Mouse (Mus musculus) midbrain, embryonic 12.5 days (tissue): Measurements from ENCODE around the gene Tmem266. TPM values are rescaled to one million over a fixed set of nuclear protein-coding genes. Genes with fewer than 3 reads are reported as not detected.

Experiments used
- ATAC-seq: fragments of 200-750 bp; cut with Nextera tagmentation; 2 replicates; pipeline ENCODE4 v1.8.0; 2017; ENCODE audit warnings: low read depth, moderate TSS enrichment, moderate library complexity; ENCODE audit not compliant: low FRiP score
- H3K27ac ChIP-seq: fragments of 300-500 bp; sonication (generic); replicated peaks from 2 replicates; pipeline ENCODE4 v1.5.1; 2016; ENCODE audit warnings: mild to moderate bottlenecking
- H3K27me3 ChIP-seq: fragments of 300-500 bp; sonication (generic); 2 replicates; pipeline ENCODE4 v1.6.1; 2016; ENCODE audit warnings: mild to moderate bottlenecking
- H3K36me3 ChIP-seq: fragments of 300-500 bp; sonication (generic); 2 replicates; pipeline ENCODE4 v1.6.1; 2016
- H3K4me1 ChIP-seq: fragments of 300-500 bp; sonication (generic); 2 replicates; pipeline ENCODE4 v1.6.1; 2016
- H3K4me2 ChIP-seq: fragments of 300-500 bp; sonication (generic); replicated peaks from 2 replicates; pipeline ENCODE4 v1.6.1; 2016; ENCODE audit warnings: mild to moderate bottlenecking, moderate library complexity
- H3K4me3 ChIP-seq: fragments of 300-500 bp; sonication (generic); 2 replicates; pipeline ENCODE4 v1.5.1; 2016; ENCODE audit warnings: mild to moderate bottlenecking
- H3K9ac ChIP-seq: fragments of 300-500 bp; sonication (generic); replicated peaks from 2 replicates; pipeline ENCODE4 v1.6.1; 2016; ENCODE audit warnings: mild to moderate bottlenecking, moderate library complexity
- H3K9me3 ChIP-seq: fragments of 300-500 bp; sonication (generic); 2 replicates; pipeline ENCODE4 v1.6.1; 2016; ENCODE audit warnings: mild to moderate bottlenecking
- WGBS: fragments of 180-500 bp; shearing (Covaris S2); methylation state at CpG from one replicate; pipeline ENCODE4 v1.1.7; 2016; 5-methylcytosine and 5-hydroxymethylcytosine counted together
- polyA plus RNA-seq: library from polyadenylated mRNA; unstranded; fragments of >200 nt; fragmentation: Nextera tagmentation; extraction: Ambion mirVana; gene quantifications from 2 replicates; pipeline ENCODE4 v1.2.1, GENCODE M21; 2016

The Tmem266 gene
- polyA plus RNA-seq, 1 experiment from 2014 or later, result 1.1 TPM

GRCm38 (mm10) chr9:55382441-55382840, 55.7 kb downstream of the Tmem266 start:
- no peaks in the 10 kb centered on the region for H3K9me3 ChIP-seq
- no peak overlapping the region for H3K27ac ChIP-seq
- no peak overlapping the region for H3K9ac ChIP-seq
- 0 out of 2 replicates have a peak, but pooled peaks have one; percentile 19 for ATAC-seq
- H3K36me3 ChIP-seq, result no peaks in the 10 kb centered on the region
- no peak overlapping the region for H3K4me3 ChIP-seq
- no peak overlapping the region for H3K4me2 ChIP-seq
- H3K27me3 ChIP-seq, result no peaks in the 10 kb centered on the region
- H3K4me1 ChIP-seq, result no peaks in the 10 kb centered on the region
- 29% methylated on average over 5 of the region's 5 CpGs for WGBS

GRCm38 (mm10) chr9:55386117-55386516, 59.4 kb downstream of the Tmem266 start:
- no peak for ATAC-seq
- Histone ChIP-seq H3K36me3 (no peaks in the 10 kb centered on the region), H3K27me3 (no peaks in the 10 kb centered on the region), H3K9ac (no peak overlapping the region), H3K4me2 (no peak overlapping the region), H3K4me3 (no peak overlapping the region), H3K9me3 (no peaks in the 10 kb centered on the region), H3K4me1 (no peaks in the 10 kb centered on the region), H3K27ac (no peak overlapping the region)
- WGBS, result 93% methylated on average over 4 of the region's 4 CpGs

GRCm38 (mm10) chr9:55387862-55388505, 61.3 kb downstream of the Tmem266 start:
- Histone ChIP-seq H3K4me2 (no peak overlapping the region), H3K9me3 (no peaks in the 10 kb centered on the region), H3K27ac (no peak overlapping the region), H3K4me3 (no peak overlapping the region), H3K27me3 (no peaks in the 10 kb centered on the region), H3K9ac (no peak overlapping the region), H3K4me1 (0 out of 2 replicates have a peak, but pooled peaks cover 3% of the 10 kb centered on the region), H3K36me3 (no peaks in the 10 kb centered on the region)
- WGBS, result 86% methylated on average over 14 of the region's 14 CpGs
- ATAC-seq, result no peak

GRCm38 (mm10) chr9:55391909-55392658, 65.4 kb downstream of the Tmem266 start:
- Histone ChIP-seq H3K4me1 (0 out of 2 replicates have a peak, but pooled peaks cover 3% of the 10 kb centered on the region), H3K4me2 (no peak overlapping the region), H3K27me3 (no peaks in the 10 kb centered on the region; the same call in 1 of the 2 replicates), H3K27ac (no peak overlapping the region), H3K9me3 (no peaks in the 10 kb centered on the region), H3K9ac (no peak overlapping the region), H3K4me3 (no peak overlapping the region), H3K36me3 (no peaks in the 10 kb centered on the region)
- 28% methylated on average over 17 of the region's 17 CpGs for WGBS
- peak; percentile 72; the same call in 1 of the 2 replicates for ATAC-seq

GRCm38 (mm10) chr9:55395650-55396049, 68.9 kb downstream of the Tmem266 start:
- no peaks in the 10 kb centered on the region for H3K9me3 ChIP-seq
- WGBS, result 75% methylated on average over 1 of the region's 1 CpGs
- H3K9ac ChIP-seq, result no peak overlapping the region
- H3K4me3 ChIP-seq, result no peak overlapping the region
- H3K27me3 ChIP-seq, result no peaks in the 10 kb centered on the region; the same call in 1 of the 2 replicates
- H3K27ac ChIP-seq, result no peak overlapping the region
- H3K4me1 ChIP-seq, result 0 out of 2 replicates have a peak, but pooled peaks cover 3% of the 10 kb centered on the region
- no peaks in the 10 kb centered on the region for H3K36me3 ChIP-seq
- no peak for ATAC-seq
- no peak overlapping the region for H3K4me2 ChIP-seq

- no peak overlapping the region for H3K27ac ChIP-seq
- no peak for ATAC-seq
- no peaks in the 10 kb centered on the region for H3K4me1 ChIP-seq
- H3K27me3 ChIP-seq, result no peaks in the 10 kb centered on the region
- no peak overlapping the region for H3K9ac ChIP-seq
- 88% methylated on average over 7 of the region's 7 CpGs for WGBS
- no peak overlapping the region for H3K4me2 ChIP-seq
- no peaks in the 10 kb centered on the region for H3K9me3 ChIP-seq
- no peaks in the 10 kb centered on the region for H3K36me3 ChIP-seq
- no peak overlapping the region for H3K4me3 ChIP-seq
Observed at GRCm38 (mm10) chr9:55398985-55399554, 72.4 kb downstream of the Tmem266 start.

GRCm38 (mm10) chr9:55402276-55402675, 75.6 kb downstream of the Tmem266 start:
- H3K27ac ChIP-seq, result no peak overlapping the region
- no peak overlapping the region for H3K4me2 ChIP-seq
- H3K4me3 ChIP-seq, result no peak overlapping the region
- no peaks in the 10 kb centered on the region for H3K36me3 ChIP-seq
- no peak overlapping the region for H3K9ac ChIP-seq
- ATAC-seq, result no peak
- H3K9me3 ChIP-seq, result no peaks in the 10 kb centered on the region
- no peaks in the 10 kb centered on the region for H3K27me3 ChIP-seq
- H3K4me1 ChIP-seq, result no peaks in the 10 kb centered on the region
- WGBS, result 88% methylated on average over 7 of the region's 7 CpGs

GRCm38 (mm10) chr9:55404256-55404655, 77.5 kb downstream of the Tmem266 start:
- Histone ChIP-seq H3K9ac (no peak overlapping the region), H3K4me3 (no peak overlapping the region), H3K27me3 (no peaks in the 10 kb centered on the region), H3K27ac (no peak overlapping the region), H3K4me2 (no peak overlapping the region), H3K4me1 (peaks cover 8% of the 10 kb centered on the region), H3K9me3 (no peaks in the 10 kb centered on the region), H3K36me3 (no peaks in the 10 kb centered on the region)
- 81% methylated on average over 4 of the region's 4 CpGs for WGBS
- ATAC-seq, result no peak

- 82% methylated on average over 6 of the region's 6 CpGs for WGBS
- H3K9ac ChIP-seq, result no peak overlapping the region
- no peaks in the 10 kb centered on the region for H3K36me3 ChIP-seq
- no peak for ATAC-seq
- H3K9me3 ChIP-seq, result no peaks in the 10 kb centered on the region
- H3K27me3 ChIP-seq, result no peaks in the 10 kb centered on the region
- no peak overlapping the region for H3K4me3 ChIP-seq
- H3K4me1 ChIP-seq, result peaks cover 8% of the 10 kb centered on the region
- no peak overlapping the region for H3K4me2 ChIP-seq
- no peak overlapping the region for H3K27ac ChIP-seq
Observed at GRCm38 (mm10) chr9:55404976-55405702, 78.4 kb downstream of the Tmem266 start.

- Histone ChIP-seq H3K36me3 (no peaks in the 10 kb centered on the region), H3K9me3 (no peaks in the 10 kb centered on the region), H3K27ac (no peak overlapping the region), H3K4me2 (no peak overlapping the region), H3K9ac (no peak overlapping the region), H3K4me1 (peaks cover 8% of the 10 kb centered on the region), H3K27me3 (no peaks in the 10 kb centered on the region), H3K4me3 (no peak overlapping the region)
- ATAC-seq, result no peak
- 72% methylated on average over 2 of the region's 2 CpGs for WGBS
Observed at GRCm38 (mm10) chr9:55406773-55407172, 80.1 kb downstream of the Tmem266 start.

GRCm38 (mm10) chr9:55408851-55409250, 82.1 kb downstream of the Tmem266 start:
- H3K27ac ChIP-seq, result no peak overlapping the region
- no peaks in the 10 kb centered on the region for H3K36me3 ChIP-seq
- H3K9me3 ChIP-seq, result no peaks in the 10 kb centered on the region
- no peak overlapping the region for H3K4me2 ChIP-seq
- H3K9ac ChIP-seq, result no peak overlapping the region
- H3K4me1 ChIP-seq, result peaks cover 8% of the 10 kb centered on the region
- H3K4me3 ChIP-seq, result no peak overlapping the region
- no peak for ATAC-seq
- 28% methylated on average over 4 of the region's 4 CpGs for WGBS
- H3K27me3 ChIP-seq, result no peaks in the 10 kb centered on the region

GRCm38 (mm10) chr9:55409833-55410232, 83.1 kb downstream of the Tmem266 start:
- 46% methylated on average over 3 of the region's 3 CpGs for WGBS

More at GRCm38 (mm10) chr9:55409833-55410232, 83.1 kb downstream of the Tmem266 start:
- ATAC-seq, result no peak
- Histone ChIP-seq H3K9me3 (no peaks in the 10 kb centered on the region), H3K36me3 (no peaks in the 10 kb centered on the region), H3K27me3 (no peaks in the 10 kb centered on the region), H3K9ac (no peak overlapping the region), H3K4me3 (no peak overlapping the region), H3K27ac (no peak overlapping the region), H3K4me1 (peaks cover 8% of the 10 kb centered on the region), H3K4me2 (no peak overlapping the region)
